Mouse (Mus musculus) heart, postnatal 0 days (tissue): ENCODE data around the gene Gm17542. TPM values are rescaled to one million over a fixed set of nuclear protein-coding genes. Genes with fewer than 3 reads are reported as not detected.

Experiments used
- ATAC-seq: fragments of 200-750 bp; cut with Nextera tagmentation; 2 replicates; pipeline ENCODE4 v1.8.0; 2017; ENCODE audit warnings: low read depth, moderate number of reproducible peaks, moderate library complexity; ENCODE audit not compliant: insufficient read depth
- DNase-seq: peaks from one replicate; pipeline ENCODE4 v3.0.0-alpha.2; 2016; ENCODE audit warnings: low spot score
- H3K27ac ChIP-seq: fragments of 300-500 bp; sonication (generic); 2 replicates; pipeline ENCODE4 v1.5.1; 2014; ENCODE audit warnings: low read depth, mild to moderate bottlenecking
- H3K27me3 ChIP-seq: fragments of 300-500 bp; sonication (generic); 2 replicates; pipeline ENCODE4 v1.6.1; 2014; ENCODE audit warnings: low read length, mixed read lengths; ENCODE audit not compliant: control insufficient read depth, insufficient read depth
- H3K36me3 ChIP-seq: fragments of 300-500 bp; sonication (generic); replicated peaks from 2 replicates; pipeline ENCODE4 v1.6.1; 2014; ENCODE audit warnings: low read length, mixed read lengths; ENCODE audit not compliant: control insufficient read depth, insufficient read depth
- H3K4me1 ChIP-seq: fragments of 300-500 bp; sonication (generic); 2 replicates; pipeline ENCODE4 v1.6.1; 2014; ENCODE audit warnings: antibody characterized with exemption; ENCODE audit not compliant: control insufficient read depth, insufficient read depth
- H3K4me2 ChIP-seq: fragments of 300-500 bp; sonication (generic); 2 replicates; pipeline ENCODE4 v1.6.1; 2014; ENCODE audit warnings: low read depth, mild to moderate bottlenecking, low read length, moderate library complexity
- H3K4me3 ChIP-seq: fragments of 300-500 bp; sonication (generic); 2 replicates; pipeline ENCODE4 v1.5.1; 2014; ENCODE audit warnings: low read depth, low read length
- H3K9ac ChIP-seq: fragments of 300-500 bp; sonication (generic); replicated peaks from 2 replicates; pipeline ENCODE4 v1.6.1; 2014; ENCODE audit warnings: low read depth, low read length, mixed read lengths
- H3K9me3 ChIP-seq: fragments of 300-500 bp; sonication (generic); replicated peaks from 2 replicates; pipeline ENCODE4 v1.6.1; 2016; ENCODE audit warnings: low read length; ENCODE audit not compliant: control insufficient read depth
- CTCF ChIP-seq: IDR thresholded peaks from 2 replicates; pipeline ENCODE4 v1.5.1; 2016; ENCODE audit warnings: antibody characterized with exemption, control low read depth, low read depth
- EP300 ChIP-seq: IDR thresholded peaks from 2 replicates; pipeline ENCODE4 v1.6.1; 2016; ENCODE audit warnings: antibody characterized with exemption, low read depth
- WGBS: fragments of 180-500 bp; shearing (Covaris S2); extraction: QIAGEN DNeasy Blood & Tissue Kit; methylation state at CpG from one replicate; pipeline ENCODE4 v1.1.7; 2014; 5-methylcytosine and 5-hydroxymethylcytosine counted together
- polyA plus RNA-seq: library from polyadenylated mRNA; unstranded; fragments of >200 nt; fragmentation: Nextera tagmentation; extraction: Ambion mirVana; gene quantifications from 2 replicates; pipeline ENCODE4 v1.2.1, GENCODE M21; 2015
- total RNA-seq: library from RNA; depleted of rRNA; stranded (reverse); fragments of >200 nt; gene quantifications from 2 replicates; pipeline ENCODE4 v1.2.3, GENCODE M21; 2014; ENCODE audit warnings: low replicate concordance; rRNA removed

Gm17542 gene
- total and polyA plus RNA-seq, 2 experiments from 2014 or later = not detected

DNA sequence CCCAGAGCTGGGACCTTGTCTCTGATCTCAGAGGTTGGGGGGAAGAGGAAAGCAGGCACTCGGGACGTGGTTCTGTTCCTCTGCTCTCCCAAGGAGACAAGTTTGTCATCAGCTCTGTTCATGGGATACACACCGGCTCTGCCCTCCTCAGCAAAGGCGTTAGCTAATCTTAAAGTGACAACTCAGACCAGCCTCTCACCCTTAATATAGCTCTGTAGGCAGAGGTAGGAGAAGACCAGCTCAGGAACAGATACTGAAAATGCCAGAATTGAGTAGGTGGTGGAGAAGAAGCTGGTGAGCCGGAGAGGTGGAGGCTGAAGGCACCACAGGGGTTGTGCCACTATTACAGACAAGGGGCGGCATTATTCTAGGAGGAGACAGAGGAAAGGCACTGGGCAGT, 38.7 kb downstream of the Gm17542 start:
- Histone ChIP-seq H3K4me2 (no peak overlapping the region), H3K4me1 (no peaks in the 10 kb centered on the region), H3K36me3 (no peaks in the 10 kb centered on the region), H3K27ac (no peak overlapping the region), H3K9me3 (no peaks in the 10 kb centered on the region), H3K27me3 (peaks cover 11% of the 10 kb centered on the region; the same call in 1 of the 2 replicates), H3K9ac (no peak overlapping the region), H3K4me3 (no peak overlapping the region)
- TF ChIP-seq CTCF (no peak), EP300 (no peak)
- 51% methylated on average over 6 of the region's 6 CpGs for WGBS
- DNase-seq (no peak), ATAC-seq (no peak)

- TF ChIP-seq CTCF (peak; percentile 92), EP300 (no peak)
- Histone ChIP-seq H3K4me3 (peak within 1 kb of the TSS; percentile 35), H3K4me1 (no peaks in the 10 kb centered on the region), H3K9me3 (no peaks in the 10 kb centered on the region), H3K27me3 (peaks cover 15% of the 10 kb centered on the region; the same call in 1 of the 2 replicates), H3K4me2 (peak within 1 kb of the TSS; percentile 59), H3K27ac (no peak within 1 kb of the TSS), H3K36me3 (no peaks in the 10 kb centered on the region), H3K9ac (no peak within 1 kb of the TSS)
- 0% methylated on average over 20 of the region's 20 CpGs for WGBS
- peak; percentile 66 for DNase-seq
- peak; percentile 87; the same call in 1 of the 2 replicates for ATAC-seq
Observed at GRCm38 (mm10) chr10:58675533-58675932, 42.5 kb downstream of the Gm17542 start, which contains the start of gene Edar. Gene Edar, minus strand, starts transcription at chr10:58675654.

GRCm38 (mm10) chr10:58673278-58674061, 44.5 kb downstream of the Gm17542 start:
- ATAC-seq (peak; percentile 44; the same call in 1 of the 2 replicates), DNase-seq (peak; percentile 54)
- Histone ChIP-seq H3K27me3 (peaks cover 15% of the 10 kb centered on the region; the same call in 1 of the 2 replicates), H3K4me3 (no peak overlapping the region), H3K9ac (no peak overlapping the region), H3K9me3 (no peaks in the 10 kb centered on the region), H3K27ac (no peak overlapping the region), H3K4me1 (no peaks in the 10 kb centered on the region), H3K4me2 (no peak overlapping the region), H3K36me3 (no peaks in the 10 kb centered on the region)
- TF ChIP-seq EP300 (no peak), CTCF (peak; percentile 58)
- 36% methylated on average over 15 of the region's 15 CpGs for WGBS

DNA sequence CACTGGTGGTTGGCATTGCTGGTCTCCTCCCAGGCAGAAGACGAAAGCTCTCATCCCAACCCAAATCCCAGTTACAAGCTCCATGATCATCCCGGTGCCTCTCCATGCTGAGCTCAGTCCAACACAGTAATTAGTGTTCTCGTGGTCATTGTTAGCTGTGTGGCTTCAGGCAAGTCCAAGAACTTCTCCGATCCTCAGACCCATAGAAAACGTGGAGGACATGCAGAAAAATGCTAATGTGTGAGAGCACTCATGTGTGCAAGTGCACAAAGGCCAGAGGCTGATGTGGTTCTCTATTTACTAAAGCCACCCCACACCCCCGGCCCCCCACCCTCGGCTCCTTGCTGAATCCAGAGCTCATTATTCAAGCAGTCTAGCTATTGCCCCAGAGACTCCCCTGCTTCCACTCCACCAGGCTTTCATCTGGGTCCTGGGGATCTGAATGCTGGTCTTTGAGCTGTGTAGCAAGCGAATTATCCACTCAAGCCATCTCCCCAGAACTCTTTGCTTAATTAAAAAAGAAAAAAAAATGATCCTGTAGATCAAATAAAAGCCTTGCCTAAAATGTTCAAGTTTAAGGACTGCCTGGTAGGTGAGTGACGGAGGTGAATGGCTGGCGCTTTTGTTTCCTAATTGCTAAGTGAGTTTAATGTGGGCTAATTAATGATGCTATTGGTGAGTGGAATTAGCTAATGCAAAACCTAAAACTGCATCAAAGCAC, 45.3 kb downstream of the Gm17542 start:
- Histone ChIP-seq H3K4me1 (no peaks in the 10 kb centered on the region), H3K4me2 (no peak overlapping the region), H3K9ac (no peak overlapping the region), H3K27ac (no peak overlapping the region), H3K4me3 (no peak overlapping the region), H3K36me3 (no peaks in the 10 kb centered on the region), H3K9me3 (no peaks in the 10 kb centered on the region), H3K27me3 (peaks cover 15% of the 10 kb centered on the region; the same call in 1 of the 2 replicates)
- no peak for TF ChIP-seq EP300
- TF ChIP-seq CTCF = no peak
- no peak for ATAC-seq
- 70% methylated on average over 10 of the region's 10 CpGs for WGBS
- no peak for DNase-seq

GRCm38 (mm10) chr10:58663868-58664267, 54.1 kb downstream of the Gm17542 start:
- DNase-seq = no peak
- Histone ChIP-seq H3K4me2 (no peak overlapping the region), H3K27ac (no peak overlapping the region), H3K4me1 (no peaks in the 10 kb centered on the region), H3K9me3 (no peaks in the 10 kb centered on the region), H3K36me3 (no peaks in the 10 kb centered on the region), H3K27me3 (no peaks in the 10 kb centered on the region), H3K4me3 (no peak overlapping the region), H3K9ac (no peak overlapping the region)
- 88% methylated on average over 5 of the region's 5 CpGs for WGBS
- TF ChIP-seq EP300 = no peak
- no peak for TF ChIP-seq CTCF
- ATAC-seq = no peak

Other genes with a start within 250 kb of the Gm17542 start
- gene Ccdc138, start 220.3 kb downstream of the Gm17542 start, total RNA-seq = 1.8 and 1.9 TPM in 2 replicates
- gene Ccdc138, start 220.3 kb downstream of the Gm17542 start, polyA plus RNA-seq = 2.8 TPM in 2 replicates
- gene Edar, start 42.6 kb downstream of the Gm17542 start, total RNA-seq = 0.08 TPM in 1 of 2 replicates, not detected in the other
- not detected in 2 replicates for gene Edar, start 42.6 kb downstream of the Gm17542 start, polyA plus RNA-seq
- gene Sh3rf3, start 95.1 kb upstream of the Gm17542 start, total RNA-seq = not detected in 2 replicates
- gene Sh3rf3, start 95.1 kb upstream of the Gm17542 start, polyA plus RNA-seq = 0.18 TPM in 2 replicates